Mouse (Mus musculus): Measurements from ENCODE around the gene Ptprs. TPM values are rescaled to one million over a fixed set of nuclear protein-coding genes. Genes with fewer than 3 reads are reported as not detected.
"Not testable (repeated sequence)": the region's sequence is repeated elsewhere in the genome, so short reads cannot be mapped to it uniquely, and the experiment has no call there.

Gene Ptprs
- polyA plus RNA-seq, 1 experiment from 2014 or later = 172 TPM

DNA sequence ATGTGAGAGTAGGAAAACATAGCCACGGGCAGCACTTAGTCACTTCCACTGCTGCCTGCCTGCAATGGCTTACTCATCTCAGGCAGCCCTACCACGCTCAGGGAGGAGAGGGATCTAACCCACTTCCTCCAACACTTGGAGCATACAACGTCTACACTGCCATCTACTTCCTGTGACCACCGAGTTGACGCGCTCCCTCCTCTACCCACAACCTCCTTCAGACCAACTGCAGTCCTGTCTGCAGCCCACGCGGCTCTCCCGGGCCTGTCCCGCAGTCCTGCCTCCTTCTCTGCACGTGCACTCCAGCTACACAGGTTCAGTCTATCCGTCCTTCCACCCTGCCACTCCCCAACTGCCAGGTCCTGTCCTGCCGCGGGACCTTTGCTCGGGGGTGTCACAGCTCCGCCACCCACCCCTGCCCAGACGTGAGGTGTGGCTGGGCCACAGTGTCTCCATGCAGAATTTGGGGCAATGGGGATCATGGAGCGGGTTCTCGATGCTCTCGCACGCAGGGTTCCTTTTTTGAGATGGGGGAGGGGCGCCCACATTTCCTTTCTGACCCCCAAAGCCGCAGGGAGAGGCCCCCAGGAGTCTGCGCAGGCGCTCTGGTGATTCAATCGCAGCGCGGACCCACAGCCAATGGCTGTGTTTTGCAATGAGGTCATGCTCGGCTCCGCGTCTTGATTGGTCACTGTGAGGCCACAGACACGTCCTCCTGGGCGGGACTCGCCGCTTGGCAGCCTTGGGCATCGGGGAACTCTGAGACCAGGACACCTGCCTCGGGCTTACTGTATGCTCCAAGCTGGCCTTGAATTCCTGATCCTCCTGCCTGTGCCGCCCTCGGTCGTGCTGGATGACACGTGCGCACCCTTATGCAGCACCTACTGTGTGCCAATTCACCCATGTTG lies 31.1 kb upstream of the Ptprs start:
- Histone ChIP-seq H3K4me3 (peak overlapping the region; percentile 78), H3K4me1 (replicated peaks) (peaks cover 66% of the 10 kb centered on the region), H3K27me3 (ENCODE audit: insufficient read depth, poor library complexity, severe bottlenecking) (peaks cover 53% of the 10 kb centered on the region), H3K9me3 (peaks cover 16% of the 10 kb centered on the region), H3K27ac (peak overlapping the region; percentile 96), H3K36me3 (no peaks in the 10 kb centered on the region)
- under 1% methylated on average over 42 of the region's 42 CpGs for WGBS
- DNase-seq (ENCODE audit: low spot score) = peak; percentile 95

DNA sequence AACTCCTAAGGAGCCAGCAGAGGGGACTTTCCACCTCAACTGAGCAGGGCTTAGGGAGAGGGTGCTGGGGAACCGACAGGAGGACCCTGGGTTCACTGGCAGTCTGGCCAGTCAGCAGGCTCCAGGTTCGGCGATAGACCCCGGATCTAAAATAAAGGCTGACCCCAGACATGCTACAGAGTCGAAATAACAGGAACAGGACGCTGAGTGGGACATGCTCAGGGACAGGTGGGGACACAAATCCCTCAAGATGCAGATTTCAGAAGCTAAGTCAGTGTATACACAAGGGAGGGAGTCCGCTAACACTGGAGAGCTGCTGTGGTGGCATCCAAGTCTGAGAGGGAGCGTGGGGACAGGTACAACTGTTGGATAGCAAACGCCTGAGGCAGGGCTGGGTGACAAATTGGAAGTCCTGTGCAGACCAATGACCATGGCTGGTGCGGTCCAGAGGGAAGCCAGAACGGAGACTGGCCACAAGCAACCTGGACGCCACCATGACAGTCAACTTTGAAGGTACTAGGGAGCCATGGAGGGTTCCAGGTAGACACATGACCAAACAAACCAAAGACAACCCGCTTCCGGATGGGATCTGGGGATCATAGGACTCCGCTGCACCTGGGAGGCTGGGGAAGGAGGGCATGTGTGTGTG lies 30.3 kb upstream of the Ptprs start:
- Histone ChIP-seq H3K36me3 (no peaks in the 10 kb centered on the region), H3K27me3 (ENCODE audit: insufficient read depth, poor library complexity, severe bottlenecking) (peaks cover 44% of the 10 kb centered on the region), H3K4me3 (peak overlapping the region; percentile 78), H3K27ac (peak overlapping the region; percentile 96), H3K4me1 (replicated peaks) (peaks cover 64% of the 10 kb centered on the region), H3K9me3 (peaks cover 14% of the 10 kb centered on the region)
- 57% methylated on average over 15 of the region's 15 CpGs for WGBS
- no peak for DNase-seq (ENCODE audit: low spot score)

DNA sequence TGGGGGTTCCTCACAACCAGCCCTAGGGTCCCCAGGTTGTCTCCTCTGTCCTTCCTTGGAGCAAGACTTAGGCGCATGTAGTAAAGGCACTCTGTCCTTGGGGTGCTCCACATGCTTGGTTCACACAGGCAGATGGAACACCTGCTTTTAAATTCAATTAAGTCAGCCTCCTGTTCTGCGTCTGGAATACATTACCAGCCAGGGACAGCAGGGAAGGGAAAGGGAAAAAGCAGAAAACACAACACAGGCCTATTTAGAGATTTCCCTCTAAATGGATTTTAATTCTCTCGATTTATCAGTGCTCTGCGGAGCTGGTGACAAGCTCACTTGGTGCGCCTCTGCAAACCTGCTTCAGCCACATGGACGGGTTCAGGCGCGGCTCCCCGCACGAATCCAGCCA lies 29.1 kb upstream of the Ptprs start:
- DNase-seq (ENCODE audit: low spot score) = no peak
- WGBS = 83% methylated on average over 10 of the region's 10 CpGs

DNA sequence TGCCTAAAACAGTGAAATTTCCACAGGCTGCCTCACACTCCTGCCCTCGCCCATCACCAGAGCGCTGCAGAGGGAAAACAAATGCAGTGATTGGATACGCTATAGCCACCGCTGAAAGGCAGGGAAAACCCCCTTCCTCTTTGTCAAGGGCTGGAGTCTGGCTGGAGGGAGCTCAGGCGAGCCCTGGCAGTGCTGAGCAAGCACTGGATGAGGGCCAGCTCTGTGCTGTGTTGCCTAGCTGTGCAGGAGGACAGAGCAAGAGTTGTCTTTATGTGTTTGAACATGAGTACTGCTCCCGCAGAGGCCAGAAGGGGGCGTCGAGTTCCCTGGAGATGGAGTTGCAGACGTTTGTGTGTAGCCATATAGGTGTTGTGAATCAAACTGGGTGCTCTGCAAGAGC lies 26.2 kb upstream of the Ptprs start:
- Histone ChIP-seq H3K36me3 (no peaks in the 10 kb centered on the region), H3K4me3 (no peak overlapping the region), H3K27me3 (ENCODE audit: insufficient read depth, poor library complexity, severe bottlenecking) (peaks cover 9% of the 10 kb centered on the region; the same call in 1 of the 2 replicates), H3K4me1 (replicated peaks) (peaks cover 25% of the 10 kb centered on the region), H3K27ac (0 out of 2 replicates have a peak overlapping the region, but pooled peaks have one; percentile 36), H3K9me3 (peaks cover 20% of the 10 kb centered on the region)
- DNase-seq (ENCODE audit: low spot score) = no peak
- WGBS = 34% methylated on average over 9 of the region's 9 CpGs

More for the DNA sequence above, 29.1 kb upstream of the Ptprs start:
- Histone ChIP-seq H3K27ac (no peak overlapping the region), H3K4me3 (no peak overlapping the region), H3K36me3 (no peaks in the 10 kb centered on the region), H3K9me3 (peaks cover 14% of the 10 kb centered on the region), H3K27me3 (ENCODE audit: insufficient read depth, poor library complexity, severe bottlenecking) (peaks cover 33% of the 10 kb centered on the region), H3K4me1 (replicated peaks) (peaks cover 53% of the 10 kb centered on the region)

DNA sequence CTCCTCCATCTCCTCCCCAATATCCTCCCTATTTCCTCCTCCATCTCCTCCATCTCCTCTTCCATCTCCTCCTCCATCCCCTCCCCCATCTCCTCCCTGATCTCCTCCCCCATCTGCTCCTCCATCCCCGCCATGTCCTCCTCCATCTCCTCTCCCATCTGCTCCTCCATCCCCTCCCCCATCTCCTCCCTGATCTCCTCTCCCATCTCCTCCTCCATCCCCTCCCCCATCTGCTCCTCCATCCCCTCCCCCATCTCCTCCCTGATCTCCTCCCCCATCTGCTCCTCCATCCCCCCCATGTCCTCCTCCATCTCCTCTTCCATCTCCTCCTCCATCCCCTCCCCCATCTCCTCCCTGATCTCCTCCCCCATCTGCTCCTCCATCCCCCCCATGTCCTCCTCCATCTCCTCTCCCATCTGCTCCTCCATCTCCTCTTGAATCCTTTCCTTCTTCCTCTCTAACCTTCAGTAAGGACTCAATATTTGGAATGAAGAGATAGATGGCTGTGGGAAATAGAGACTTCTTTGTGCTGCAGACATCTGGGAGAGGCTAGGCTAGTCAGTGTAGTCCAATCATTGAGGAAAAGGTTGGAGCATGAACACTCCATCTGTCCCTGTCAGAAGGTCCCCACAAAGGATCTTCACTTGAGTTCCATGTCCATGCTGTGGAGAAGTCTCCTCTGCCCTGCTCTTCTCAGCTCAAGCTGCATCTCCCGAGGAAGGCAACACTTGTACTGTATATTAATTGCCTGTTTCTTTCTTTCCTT lies 25.5 kb upstream of the Ptprs start:
- not testable (repeated sequence) for H3K27me3 ChIP-seq (ENCODE audit: insufficient read depth, poor library complexity, severe bottlenecking); H3K4me3 ChIP-seq; H3K36me3 ChIP-seq; DNase-seq (ENCODE audit: low spot score)
- 66% methylated on average over 2 of the region's 2 CpGs for WGBS
- H3K27ac ChIP-seq = peak overlapping the region; percentile 36; the same call in 1 of the 2 replicates
- H3K9me3 ChIP-seq = peaks cover 25% of the 10 kb centered on the region
- H3K4me1 ChIP-seq (replicated peaks) = peaks cover 18% of the 10 kb centered on the region

DNA sequence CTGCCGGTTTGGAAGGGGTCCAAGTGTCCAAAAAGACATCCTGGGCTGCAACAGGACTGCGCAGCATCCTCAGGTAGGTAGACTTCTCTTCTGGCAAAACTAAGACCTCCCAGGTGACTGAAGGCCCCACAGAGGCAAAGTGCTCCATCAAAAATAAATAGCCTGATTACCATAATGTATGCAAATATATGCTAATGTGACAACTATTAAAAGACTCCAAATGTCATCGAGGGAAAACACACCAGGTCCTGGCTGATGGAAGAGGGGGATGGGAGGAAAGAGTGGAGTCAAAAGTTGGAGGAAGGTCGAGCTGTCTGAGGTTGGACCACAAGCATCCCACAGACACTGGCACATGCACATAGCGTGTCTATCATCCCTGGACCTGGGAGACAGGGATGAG lies 22.9 kb upstream of the Ptprs start:
- no peak overlapping the region for H3K4me3 ChIP-seq
- DNase-seq (ENCODE audit: low spot score) = no peak
- H3K27me3 ChIP-seq (ENCODE audit: insufficient read depth, poor library complexity, severe bottlenecking) = no peaks in the 10 kb centered on the region
- no peak overlapping the region for H3K27ac ChIP-seq
- WGBS = 72% methylated on average over 5 of the region's 5 CpGs
- peaks cover 41% of the 10 kb centered on the region for H3K9me3 ChIP-seq
- H3K4me1 ChIP-seq (replicated peaks) = peaks cover 8% of the 10 kb centered on the region; the same call in 1 of the 2 replicates
- no peaks in the 10 kb centered on the region for H3K36me3 ChIP-seq

DNA sequence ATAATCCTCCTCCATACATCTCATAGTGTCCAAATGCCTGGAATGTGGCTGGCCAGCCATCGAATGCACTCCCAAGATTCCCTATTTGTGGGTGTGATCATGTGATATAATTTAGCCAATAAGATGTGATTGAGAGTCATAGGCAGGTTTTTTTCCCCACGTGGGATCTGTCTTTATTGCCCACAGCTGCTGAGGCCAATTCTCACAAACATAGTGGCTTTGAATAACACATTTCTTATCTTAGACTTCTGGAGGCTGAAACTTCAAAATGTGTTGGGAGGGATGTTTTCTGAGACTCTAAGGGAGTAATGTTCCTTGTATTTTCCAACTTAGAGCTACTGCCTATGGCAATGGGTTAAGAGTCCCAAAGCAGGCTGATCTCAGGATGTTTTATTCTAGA lies 18.2 kb upstream of the Ptprs start:
- no peaks in the 10 kb centered on the region for H3K27me3 ChIP-seq (ENCODE audit: insufficient read depth, poor library complexity, severe bottlenecking)
- H3K36me3 ChIP-seq = no peaks in the 10 kb centered on the region
- WGBS = 62% methylated on average over 2 of the region's 2 CpGs
- H3K4me3 ChIP-seq = no peak overlapping the region
- peaks cover 75% of the 10 kb centered on the region for H3K9me3 ChIP-seq
- H3K27ac ChIP-seq = no peak overlapping the region
- no peak for DNase-seq (ENCODE audit: low spot score)
- no peaks in the 10 kb centered on the region; the same call in 1 of the 2 replicates for H3K4me1 ChIP-seq (replicated peaks)

DNA sequence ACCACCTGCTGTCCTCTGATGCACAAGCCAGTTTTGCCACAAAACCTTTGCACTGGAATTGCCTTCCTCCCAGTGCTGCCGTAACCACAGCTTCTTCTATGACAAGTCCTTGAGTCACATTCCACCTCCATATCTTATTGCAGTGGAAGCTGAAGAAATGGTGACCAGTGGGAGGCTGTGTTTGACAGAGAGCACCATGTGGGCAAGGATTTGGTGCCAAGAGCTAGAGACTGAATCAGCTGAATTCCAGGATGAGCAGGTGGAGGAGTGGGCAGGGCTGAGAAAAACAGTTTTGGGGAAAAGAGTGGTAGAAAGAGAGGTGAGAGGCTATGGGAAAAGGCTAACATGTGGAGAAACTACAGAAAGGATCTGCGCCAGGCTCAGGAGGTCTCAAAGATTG lies 17.6 kb upstream of the Ptprs start:
- DNase-seq (ENCODE audit: low spot score) = no peak
- H3K36me3 ChIP-seq = no peaks in the 10 kb centered on the region
- no peak overlapping the region for H3K4me3 ChIP-seq
- 96% methylated on average over 2 of the region's 2 CpGs for WGBS
- peaks cover 72% of the 10 kb centered on the region for H3K9me3 ChIP-seq
- H3K27me3 ChIP-seq (ENCODE audit: insufficient read depth, poor library complexity, severe bottlenecking) = no peaks in the 10 kb centered on the region
- H3K27ac ChIP-seq = no peak overlapping the region
- H3K4me1 ChIP-seq (replicated peaks) = peaks cover 6% of the 10 kb centered on the region

DNA sequence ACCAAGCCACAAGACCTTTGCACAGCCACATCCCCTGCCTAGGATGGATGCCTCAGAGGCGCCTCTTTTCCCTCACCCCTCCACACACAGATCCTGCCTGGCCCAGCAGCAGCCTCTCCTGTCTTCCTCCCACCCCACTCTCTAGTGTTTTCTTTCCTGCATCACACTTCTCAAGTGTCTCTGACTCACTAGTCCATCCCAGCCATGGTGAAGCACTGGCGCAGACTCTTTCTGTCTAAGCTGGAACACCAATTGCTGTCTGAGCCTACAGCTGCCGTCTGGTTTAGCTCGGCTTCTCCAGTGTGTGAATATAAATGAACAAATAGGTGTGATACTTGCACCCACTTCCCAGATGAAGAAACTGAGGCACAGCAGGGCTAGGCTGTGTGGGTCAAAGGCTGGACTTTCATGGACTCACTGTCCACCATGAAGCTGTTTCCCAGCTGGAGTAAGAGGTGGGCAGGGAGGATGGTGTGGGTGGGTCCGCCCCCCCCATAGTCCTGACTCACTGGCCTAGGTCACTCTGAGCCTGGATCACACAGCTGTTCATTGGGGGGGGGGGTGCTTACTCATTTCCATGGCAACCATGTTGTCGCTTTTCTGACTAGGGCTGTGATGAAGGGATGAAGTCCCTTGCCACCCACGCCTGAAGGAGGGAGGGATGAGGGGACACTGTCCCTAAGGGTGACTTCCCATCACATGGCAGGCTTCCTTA lies 14.3 kb upstream of the Ptprs start:
- Histone ChIP-seq H3K36me3 (no peaks in the 10 kb centered on the region), H3K9me3 (peaks cover 51% of the 10 kb centered on the region), H3K4me1 (replicated peaks) (peaks cover 33% of the 10 kb centered on the region), H3K27ac (peak overlapping the region; percentile 37), H3K27me3 (ENCODE audit: insufficient read depth, poor library complexity, severe bottlenecking) (no peaks in the 10 kb centered on the region), H3K4me3 (no peak overlapping the region)
- 83% methylated on average over 7 of the region's 7 CpGs for WGBS
- DNase-seq (ENCODE audit: low spot score) = no peak

DNA sequence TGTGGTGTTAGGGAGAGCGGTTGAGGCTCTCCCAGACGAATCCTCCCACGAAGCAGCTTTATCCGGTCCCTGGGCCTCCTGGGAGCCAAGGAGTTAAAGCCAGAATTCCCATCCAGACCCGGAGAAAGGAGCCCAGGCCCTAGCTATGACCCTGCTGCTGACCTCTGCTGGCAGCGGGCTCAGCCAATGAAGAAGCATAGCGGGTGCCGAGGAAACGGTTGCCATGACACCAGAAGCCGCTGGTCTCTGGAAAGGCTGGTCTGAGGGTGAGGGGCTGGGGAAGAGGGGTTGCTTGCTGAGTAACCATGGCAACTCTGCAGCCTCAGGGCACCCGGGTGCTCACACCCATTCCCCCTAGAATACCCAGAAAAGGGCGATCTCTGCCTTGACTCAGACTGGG lies 11.7 kb upstream of the Ptprs start:
- Histone ChIP-seq H3K27ac (peak overlapping the region; percentile 88), H3K9me3 (peaks cover 27% of the 10 kb centered on the region), H3K36me3 (no peaks in the 10 kb centered on the region), H3K4me1 (replicated peaks) (peaks cover 47% of the 10 kb centered on the region), H3K4me3 (peak overlapping the region; percentile 29), H3K27me3 (ENCODE audit: insufficient read depth, poor library complexity, severe bottlenecking) (no peaks in the 10 kb centered on the region)
- WGBS = 7% methylated on average over 12 of the region's 12 CpGs
- peak; percentile 92 for DNase-seq (ENCODE audit: low spot score)

DNA sequence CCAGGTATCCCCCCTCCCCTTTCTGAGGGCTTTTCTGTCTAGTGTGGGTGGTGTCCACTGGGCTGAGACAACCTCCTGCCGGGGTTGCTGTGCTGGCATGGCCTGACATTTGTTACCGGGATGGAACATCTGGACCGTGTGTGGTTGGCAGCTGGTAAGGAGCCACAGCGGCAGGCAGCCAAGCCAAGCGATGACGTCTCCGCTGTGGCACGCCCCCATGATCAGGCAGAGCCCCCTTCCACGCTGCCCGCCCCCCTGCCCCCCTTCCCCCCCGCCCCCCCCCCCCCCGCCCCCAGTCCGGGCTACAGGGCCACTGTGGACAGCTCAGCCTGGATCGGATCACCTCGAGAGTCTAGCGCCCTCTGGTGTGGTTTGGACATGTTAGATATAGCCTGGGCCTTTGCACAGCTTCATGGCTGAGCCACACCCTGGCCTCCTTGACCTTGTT lies 11.2 kb upstream of the Ptprs start:
- no peaks in the 10 kb centered on the region for H3K36me3 ChIP-seq
- peak overlapping the region; percentile 88 for H3K27ac ChIP-seq
- H3K27me3 ChIP-seq (ENCODE audit: insufficient read depth, poor library complexity, severe bottlenecking) = peaks cover 4% of the 10 kb centered on the region; the same call in 1 of the 2 replicates
- peak; percentile 77 for DNase-seq (ENCODE audit: low spot score)
- 4% methylated on average over 11 of the region's 16 CpGs for WGBS
- H3K4me3 ChIP-seq = peak overlapping the region; percentile 29
- peaks cover 22% of the 10 kb centered on the region for H3K9me3 ChIP-seq
- peaks cover 47% of the 10 kb centered on the region for H3K4me1 ChIP-seq (replicated peaks)

DNA sequence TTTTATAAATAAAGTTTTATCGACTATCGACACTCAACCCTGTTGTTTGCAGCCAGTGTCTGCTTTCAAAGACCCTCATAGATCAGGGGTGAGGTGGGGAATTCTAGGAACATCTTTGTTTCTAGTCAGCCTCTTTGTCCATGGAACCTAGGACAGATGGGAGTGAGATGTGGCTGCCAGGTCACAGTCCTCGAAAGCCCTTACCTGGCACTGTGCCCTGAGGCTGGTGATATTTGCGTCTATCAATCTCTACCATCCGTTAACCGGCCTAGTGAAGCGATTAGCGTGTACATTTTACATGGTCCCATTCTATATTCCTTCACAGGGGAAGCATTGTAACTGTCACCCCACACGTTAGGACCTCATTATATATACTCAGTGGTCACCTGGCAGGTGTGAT lies 9.6 kb upstream of the Ptprs start:
- no peak overlapping the region for H3K4me3 ChIP-seq
- peaks cover 50% of the 10 kb centered on the region for H3K4me1 ChIP-seq (replicated peaks)
- no peak for DNase-seq (ENCODE audit: low spot score)
- peaks cover 8% of the 10 kb centered on the region; the same call in 1 of the 2 replicates for H3K27me3 ChIP-seq (ENCODE audit: insufficient read depth, poor library complexity, severe bottlenecking)
- H3K9me3 ChIP-seq = peaks cover 8% of the 10 kb centered on the region
- 0 out of 2 replicates have a peak overlapping the region, but pooled peaks have one; percentile 88 for H3K27ac ChIP-seq
- WGBS = 95% methylated on average over 9 of the region's 9 CpGs
- H3K36me3 ChIP-seq = no peaks in the 10 kb centered on the region

Data from hindbrain, embryonic 10.5 days (tissue).